Mouse (Mus musculus): ENCODE data around the gene Cacna1d. TPM values are rescaled to one million over a fixed set of nuclear protein-coding genes. Genes with fewer than 3 reads are reported as not detected.

Gene Cacna1d
- polyA plus RNA-seq, 1 experiment from 2014 or later = 2.6 TPM

- no peak for ATAC-seq
- no peak overlapping the region for H3K4me3 ChIP-seq (ENCODE audit: low read length)
- H3K9ac ChIP-seq (ENCODE audit: low read depth, low read length) = no peak overlapping the region; the same call in 1 of the 2 replicates
- H3K27me3 ChIP-seq (replicated peaks; ENCODE audit: control insufficient read depth, insufficient read depth, low read length) = no peaks in the 10 kb centered on the region
- H3K4me2 ChIP-seq (ENCODE audit: low read depth, low read length) = peak overlapping the region; percentile 23
- no peak overlapping the region for H3K27ac ChIP-seq (ENCODE audit: low read length)
- H3K36me3 ChIP-seq (ENCODE audit: control insufficient read depth, insufficient read depth, low read length) = no peaks in the 10 kb centered on the region
- H3K9me3 ChIP-seq (ENCODE audit: control insufficient read depth, low read length) = no peaks in the 10 kb centered on the region
- WGBS = 47% methylated on average over 6 of the region's 6 CpGs
- no peaks in the 10 kb centered on the region for H3K4me1 ChIP-seq (ENCODE audit: control insufficient read depth, insufficient read depth, low read length)
These were observed 72.2 kb downstream of the Cacna1d start for GRCm38 (mm10) chr14:30419046-30419445.

- Histone ChIP-seq H3K27me3 (replicated peaks; ENCODE audit: control insufficient read depth, insufficient read depth, low read length) (no peaks in the 10 kb centered on the region), H3K9ac (ENCODE audit: low read depth, low read length) (no peak overlapping the region), H3K36me3 (ENCODE audit: control insufficient read depth, insufficient read depth, low read length) (no peaks in the 10 kb centered on the region), H3K4me2 (ENCODE audit: low read depth, low read length) (no peak overlapping the region), H3K27ac (ENCODE audit: low read length) (no peak overlapping the region), H3K4me3 (ENCODE audit: low read length) (no peak overlapping the region), H3K9me3 (ENCODE audit: control insufficient read depth, low read length) (peaks cover 3% of the 10 kb centered on the region; the same call in 1 of the 2 replicates), H3K4me1 (ENCODE audit: control insufficient read depth, insufficient read depth, low read length) (no peaks in the 10 kb centered on the region)
- 90% methylated on average over 5 of the region's 5 CpGs for WGBS
- ATAC-seq = no peak
These were observed 75.4 kb downstream of the Cacna1d start for GRCm38 (mm10) chr14:30415830-30416229.

GRCm38 (mm10) chr14:30414131-30414530, 77.1 kb downstream of the Cacna1d start:
- Histone ChIP-seq H3K4me1 (ENCODE audit: control insufficient read depth, insufficient read depth, low read length) (no peaks in the 10 kb centered on the region), H3K9me3 (ENCODE audit: control insufficient read depth, low read length) (peaks cover 3% of the 10 kb centered on the region; the same call in 1 of the 2 replicates), H3K9ac (ENCODE audit: low read depth, low read length) (no peak overlapping the region), H3K4me2 (ENCODE audit: low read depth, low read length) (no peak overlapping the region), H3K4me3 (ENCODE audit: low read length) (no peak overlapping the region), H3K36me3 (ENCODE audit: control insufficient read depth, insufficient read depth, low read length) (no peaks in the 10 kb centered on the region), H3K27me3 (replicated peaks; ENCODE audit: control insufficient read depth, insufficient read depth, low read length) (no peaks in the 10 kb centered on the region), H3K27ac (ENCODE audit: low read length) (no peak overlapping the region)
- ATAC-seq = no peak
- 63% methylated on average over 2 of the region's 2 CpGs for WGBS

- 81% methylated on average over 4 of the region's 4 CpGs for WGBS
These were observed 81.9 kb downstream of the Cacna1d start for GRCm38 (mm10) chr14:30409331-30409730.

GRCm38 (mm10) chr14:30405456-30406225, 85.6 kb downstream of the Cacna1d start:
- H3K27ac ChIP-seq (ENCODE audit: low read length) = peak overlapping the region; percentile 52
- no peaks in the 10 kb centered on the region for H3K27me3 ChIP-seq (replicated peaks; ENCODE audit: control insufficient read depth, insufficient read depth, low read length)
- H3K9me3 ChIP-seq (ENCODE audit: control insufficient read depth, low read length) = no peaks in the 10 kb centered on the region
- 0 out of 2 replicates have a peak overlapping the region, but pooled peaks have one; percentile 5 for H3K4me3 ChIP-seq (ENCODE audit: low read length)
- no peaks in the 10 kb centered on the region for H3K36me3 ChIP-seq (ENCODE audit: control insufficient read depth, insufficient read depth, low read length)
- peak; percentile 76 for ATAC-seq
- peak overlapping the region; percentile 13 for H3K4me2 ChIP-seq (ENCODE audit: low read depth, low read length)
- no peak overlapping the region for H3K9ac ChIP-seq (ENCODE audit: low read depth, low read length)
- H3K4me1 ChIP-seq (ENCODE audit: control insufficient read depth, insufficient read depth, low read length) = no peaks in the 10 kb centered on the region
- 39% methylated on average over 8 of the region's 8 CpGs for WGBS

More at GRCm38 (mm10) chr14:30409331-30409730, 81.9 kb downstream of the Cacna1d start:
- no peaks in the 10 kb centered on the region for H3K27me3 ChIP-seq (replicated peaks; ENCODE audit: control insufficient read depth, insufficient read depth, low read length)
- H3K27ac ChIP-seq (ENCODE audit: low read length) = no peak overlapping the region
- H3K4me2 ChIP-seq (ENCODE audit: low read depth, low read length) = no peak overlapping the region
- H3K9me3 ChIP-seq (ENCODE audit: control insufficient read depth, low read length) = peaks cover 3% of the 10 kb centered on the region; the same call in 1 of the 2 replicates
- no peaks in the 10 kb centered on the region for H3K4me1 ChIP-seq (ENCODE audit: control insufficient read depth, insufficient read depth, low read length)
- H3K4me3 ChIP-seq (ENCODE audit: low read length) = no peak overlapping the region
- ATAC-seq = no peak
- no peaks in the 10 kb centered on the region for H3K36me3 ChIP-seq (ENCODE audit: control insufficient read depth, insufficient read depth, low read length)
- no peak overlapping the region for H3K9ac ChIP-seq (ENCODE audit: low read depth, low read length)

- 73% methylated on average over 1 of the region's 1 CpGs for WGBS
- no peak for ATAC-seq
- H3K9ac ChIP-seq (ENCODE audit: low read depth, low read length) = no peak overlapping the region
- H3K27ac ChIP-seq (ENCODE audit: low read length) = no peak overlapping the region
- H3K9me3 ChIP-seq (ENCODE audit: control insufficient read depth, low read length) = no peaks in the 10 kb centered on the region
- H3K4me3 ChIP-seq (ENCODE audit: low read length) = no peak overlapping the region
- no peaks in the 10 kb centered on the region for H3K27me3 ChIP-seq (replicated peaks; ENCODE audit: control insufficient read depth, insufficient read depth, low read length)
- H3K4me2 ChIP-seq (ENCODE audit: low read depth, low read length) = no peak overlapping the region
- H3K36me3 ChIP-seq (ENCODE audit: control insufficient read depth, insufficient read depth, low read length) = no peaks in the 10 kb centered on the region
- H3K4me1 ChIP-seq (ENCODE audit: control insufficient read depth, insufficient read depth, low read length) = no peaks in the 10 kb centered on the region
These were observed 112.9 kb downstream of the Cacna1d start for GRCm38 (mm10) chr14:30378306-30378705.

GRCm38 (mm10) chr14:30372878-30373277, 118.4 kb downstream of the Cacna1d start:
- H3K27ac ChIP-seq (ENCODE audit: low read length) = no peak overlapping the region
- 38% methylated on average over 1 of the region's 1 CpGs for WGBS
- no peaks in the 10 kb centered on the region for H3K27me3 ChIP-seq (replicated peaks; ENCODE audit: control insufficient read depth, insufficient read depth, low read length)
- no peak overlapping the region for H3K4me2 ChIP-seq (ENCODE audit: low read depth, low read length)
- H3K4me1 ChIP-seq (ENCODE audit: control insufficient read depth, insufficient read depth, low read length) = no peaks in the 10 kb centered on the region
- ATAC-seq = no peak
- no peaks in the 10 kb centered on the region for H3K36me3 ChIP-seq (ENCODE audit: control insufficient read depth, insufficient read depth, low read length)
- no peak overlapping the region for H3K4me3 ChIP-seq (ENCODE audit: low read length)
- no peaks in the 10 kb centered on the region for H3K9me3 ChIP-seq (ENCODE audit: control insufficient read depth, low read length)
- H3K9ac ChIP-seq (ENCODE audit: low read depth, low read length) = no peak overlapping the region

- Histone ChIP-seq H3K9ac (ENCODE audit: low read depth, low read length) (no peak overlapping the region), H3K4me2 (ENCODE audit: low read depth, low read length) (no peak overlapping the region), H3K27ac (ENCODE audit: low read length) (no peak overlapping the region), H3K27me3 (replicated peaks; ENCODE audit: control insufficient read depth, insufficient read depth, low read length) (no peaks in the 10 kb centered on the region), H3K4me3 (ENCODE audit: low read length) (no peak overlapping the region), H3K9me3 (ENCODE audit: control insufficient read depth, low read length) (no peaks in the 10 kb centered on the region), H3K4me1 (ENCODE audit: control insufficient read depth, insufficient read depth, low read length) (no peaks in the 10 kb centered on the region), H3K36me3 (ENCODE audit: control insufficient read depth, insufficient read depth, low read length) (no peaks in the 10 kb centered on the region)
- no peak for ATAC-seq
- 73% methylated on average over 2 of the region's 2 CpGs for WGBS
These were observed 120.2 kb downstream of the Cacna1d start for GRCm38 (mm10) chr14:30371070-30371469.

GRCm38 (mm10) chr14:30367074-30367473, 124.2 kb downstream of the Cacna1d start:
- 72% methylated on average over 4 of the region's 4 CpGs for WGBS
- H3K4me1 ChIP-seq (ENCODE audit: control insufficient read depth, insufficient read depth, low read length) = no peaks in the 10 kb centered on the region
- no peak for ATAC-seq
- H3K4me2 ChIP-seq (ENCODE audit: low read depth, low read length) = no peak overlapping the region
- H3K9me3 ChIP-seq (ENCODE audit: control insufficient read depth, low read length) = no peaks in the 10 kb centered on the region
- H3K4me3 ChIP-seq (ENCODE audit: low read length) = no peak overlapping the region
- no peak overlapping the region for H3K27ac ChIP-seq (ENCODE audit: low read length)
- no peaks in the 10 kb centered on the region for H3K27me3 ChIP-seq (replicated peaks; ENCODE audit: control insufficient read depth, insufficient read depth, low read length)
- no peak overlapping the region for H3K9ac ChIP-seq (ENCODE audit: low read depth, low read length)
- H3K36me3 ChIP-seq (ENCODE audit: control insufficient read depth, insufficient read depth, low read length) = no peaks in the 10 kb centered on the region
